Mouse (Mus musculus) stomach, postnatal 0 days (tissue): ENCODE measurements around the gene Calm3.

Experiments
- CTCF ChIP-seq: IDR thresholded peaks from 2 replicates; pipeline ENCODE4 v1.5.1; 2016; ENCODE audit warnings: antibody characterized with exemption, low read depth, mild to moderate bottlenecking, moderate library complexity
- EP300 ChIP-seq: optimal IDR thresholded peaks from 2 replicates; pipeline ENCODE3; 2016; ENCODE audit warnings: antibody characterized with exemption

GRCm38 (mm10) chr7:16872478-16872877 lies 51.4 kb downstream of the Calm3 start:
- TF ChIP-seq CTCF (no peak), EP300 (no peak)
